Mouse (Mus musculus): ENCODE data around the gene Gm4070.
"Not testable (repeated sequence)": the region's sequence is repeated elsewhere in the genome, so short reads cannot be mapped to it uniquely, and the experiment has no call there.

Gm4070 gene

DNA sequence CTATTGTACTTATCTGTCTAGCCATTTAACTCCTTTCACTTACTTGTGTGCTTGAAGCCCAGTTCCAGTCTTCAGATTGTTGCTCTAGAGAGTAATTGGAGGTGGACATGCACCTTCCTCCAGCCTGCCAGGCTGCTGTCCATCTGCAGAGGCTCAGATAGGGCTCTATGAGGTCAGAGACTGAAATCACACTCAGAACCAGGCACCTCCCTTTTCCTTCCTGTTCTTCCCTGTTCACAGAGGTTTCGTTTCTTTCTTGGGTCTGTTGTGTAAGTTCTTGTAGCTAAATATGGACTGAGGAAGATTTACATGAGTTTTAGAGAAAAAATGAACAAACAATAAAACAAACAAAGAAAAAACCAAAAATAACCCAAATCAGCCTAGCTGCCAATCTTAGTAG lies at the start of gene Gm4070:
TSS of gene Gm4070 (minus strand) at position 156 of the 400 bp plus-strand sequence.
- DNase-seq (ENCODE audit: low read depth, low spot score) = not testable (repeated sequence)

DNA sequence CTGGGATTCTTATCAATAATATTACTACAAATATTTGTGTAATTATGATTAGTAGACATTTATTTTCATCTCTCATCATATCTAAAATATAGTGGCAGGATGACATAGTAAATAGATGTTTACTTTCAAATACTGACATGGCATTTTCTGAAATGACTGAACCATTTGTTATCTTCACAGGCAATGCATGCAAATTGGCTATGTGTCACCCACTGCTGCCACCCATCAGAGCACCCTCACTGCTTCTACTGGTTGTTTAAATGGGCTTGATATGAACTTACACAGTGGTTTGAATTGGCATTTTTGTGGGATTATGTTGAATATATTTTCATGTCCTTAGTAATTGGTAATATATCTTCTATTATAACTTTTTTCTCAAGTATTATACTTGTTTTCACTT lies 773 bp upstream of the Gm4070 start:
- not testable (repeated sequence) for DNase-seq (ENCODE audit: low read depth, low spot score)

DNA sequence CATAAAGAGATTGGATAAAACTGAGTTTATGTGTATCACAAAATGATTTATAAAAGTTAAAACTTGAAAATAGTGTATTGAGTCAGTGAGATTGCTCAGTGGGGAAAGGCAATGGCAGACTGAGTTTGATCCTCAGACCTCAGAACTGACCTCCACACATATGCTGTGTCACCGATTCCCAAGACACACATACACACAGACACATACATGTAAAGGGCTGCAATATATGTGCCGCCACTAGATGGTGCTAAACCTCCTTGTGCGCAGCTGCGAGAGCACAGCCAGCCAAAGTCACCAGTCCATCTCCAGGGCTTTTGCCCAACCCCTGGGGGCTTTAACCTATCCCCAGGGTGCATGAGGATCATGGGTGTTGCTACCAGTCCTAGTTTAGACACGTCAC lies 1.4 kb downstream of the Gm4070 start:
- not testable (repeated sequence) for DNase-seq (ENCODE audit: low read depth, low spot score)

DNA sequence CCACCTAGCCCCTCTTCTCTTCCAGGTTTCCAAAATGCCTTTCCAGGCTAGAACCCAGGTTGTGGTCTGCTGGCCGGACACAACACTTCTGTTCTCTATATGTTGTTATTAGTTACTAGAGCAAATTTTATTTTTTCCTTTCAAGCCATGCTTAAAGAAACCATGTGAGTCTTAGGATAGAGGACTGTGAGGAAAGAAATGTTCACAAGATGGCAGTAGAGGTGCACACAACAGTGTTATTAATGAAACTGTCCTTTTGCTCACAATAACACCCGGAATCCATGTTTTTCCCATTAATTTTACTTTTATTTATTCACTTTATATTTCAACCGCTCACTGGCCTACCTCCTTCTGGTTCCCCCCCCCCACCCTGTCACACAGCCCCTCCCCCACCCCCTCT lies 8.5 kb downstream of the Gm4070 start:
- DNase-seq (ENCODE audit: low read depth, low spot score) = not testable (repeated sequence)

DNA sequence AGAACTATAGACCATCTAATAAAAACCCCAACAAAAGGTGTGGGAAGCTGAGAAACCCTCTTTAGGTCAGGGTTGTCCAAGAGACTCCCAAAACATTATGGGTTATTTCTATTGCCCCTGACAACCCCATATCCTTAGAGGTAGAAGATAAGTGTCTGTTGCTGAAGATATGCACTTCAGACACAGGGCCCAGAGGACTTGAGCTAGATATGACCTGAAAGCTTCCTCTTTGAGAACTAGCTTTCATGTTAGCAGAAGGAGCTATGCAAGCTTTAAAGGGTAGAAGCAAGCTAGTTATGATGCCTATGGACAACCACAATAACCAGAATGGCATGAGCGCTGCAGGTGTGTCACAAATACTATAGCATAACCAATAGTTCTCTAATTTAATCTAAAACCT lies 21.6 kb downstream of the Gm4070 start:
- not testable (repeated sequence) for DNase-seq (ENCODE audit: low read depth, low spot score)

DNA sequence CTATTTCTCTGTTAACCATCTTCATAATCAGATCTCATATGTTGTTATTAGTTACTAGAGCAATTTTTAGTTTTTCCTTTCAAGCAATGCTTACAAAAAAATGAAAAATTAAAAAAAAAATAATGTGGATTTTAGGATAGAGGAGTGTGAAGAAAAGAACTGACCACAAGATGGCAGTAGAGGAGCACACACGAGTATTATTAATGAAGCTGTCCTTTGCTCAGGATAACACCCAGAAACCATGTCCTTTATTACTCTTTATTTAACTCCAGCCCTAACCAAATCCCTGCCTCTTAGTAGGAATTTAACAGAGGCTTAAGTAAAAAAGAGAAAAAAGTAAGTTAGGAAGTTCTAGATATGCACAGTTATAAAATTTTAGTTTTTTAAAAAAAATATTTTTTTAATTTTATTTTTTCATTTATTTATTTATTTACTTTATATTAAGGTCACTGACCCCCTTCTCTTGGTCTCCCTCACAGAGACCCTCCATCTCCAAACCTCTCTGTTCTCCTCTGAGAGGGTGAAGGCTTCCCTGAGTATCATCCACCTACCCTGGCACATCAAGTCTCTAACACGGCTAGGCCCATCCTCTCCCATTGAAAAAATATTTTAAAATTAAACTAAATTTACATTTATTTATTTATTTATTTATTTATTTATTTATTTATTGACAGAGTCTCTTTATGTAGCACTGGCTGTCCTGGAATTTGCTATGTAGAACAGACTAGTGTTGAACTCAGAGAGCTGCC lies 70.0 kb downstream of the Gm4070 start:
- not testable (repeated sequence) for DNase-seq (ENCODE audit: low read depth, low spot score)

DNA sequence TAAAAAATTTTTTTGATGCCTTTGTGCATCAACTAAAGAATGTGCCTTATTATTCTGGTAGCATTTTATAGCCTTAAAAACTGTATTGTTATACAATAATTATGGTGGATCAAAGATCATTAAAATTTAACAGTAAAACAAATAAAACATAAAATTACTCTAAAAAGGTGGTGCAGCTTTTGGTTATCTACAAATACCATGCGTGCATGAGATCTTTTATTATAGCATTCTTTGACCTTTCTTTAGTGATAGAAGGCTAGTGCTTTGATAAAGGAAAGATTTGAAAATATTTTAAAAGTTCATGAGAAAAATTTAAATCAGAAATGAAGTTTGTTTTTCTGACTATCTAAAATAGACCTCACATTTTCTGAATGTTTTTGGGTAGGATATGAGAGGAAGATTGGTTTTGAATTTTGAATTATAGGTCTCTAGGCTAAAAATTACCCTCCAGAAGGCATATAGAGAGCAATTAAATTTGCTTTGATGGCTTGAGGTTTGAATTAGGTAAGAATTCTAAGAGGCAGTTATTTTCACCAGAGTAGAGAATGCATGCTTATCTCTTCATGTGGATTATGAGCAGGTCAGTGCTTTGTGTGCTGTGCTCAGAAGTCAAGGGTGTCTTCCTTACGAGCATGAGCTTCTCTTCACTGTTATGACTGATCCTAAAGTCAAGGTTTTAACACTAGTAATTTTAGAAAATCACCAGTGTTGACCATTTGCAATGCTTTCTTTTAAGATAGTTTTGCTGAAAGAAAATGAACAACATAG lies 73.9 kb downstream of the Gm4070 start:
- not testable (repeated sequence) for DNase-seq (ENCODE audit: low read depth, low spot score)

DNA sequence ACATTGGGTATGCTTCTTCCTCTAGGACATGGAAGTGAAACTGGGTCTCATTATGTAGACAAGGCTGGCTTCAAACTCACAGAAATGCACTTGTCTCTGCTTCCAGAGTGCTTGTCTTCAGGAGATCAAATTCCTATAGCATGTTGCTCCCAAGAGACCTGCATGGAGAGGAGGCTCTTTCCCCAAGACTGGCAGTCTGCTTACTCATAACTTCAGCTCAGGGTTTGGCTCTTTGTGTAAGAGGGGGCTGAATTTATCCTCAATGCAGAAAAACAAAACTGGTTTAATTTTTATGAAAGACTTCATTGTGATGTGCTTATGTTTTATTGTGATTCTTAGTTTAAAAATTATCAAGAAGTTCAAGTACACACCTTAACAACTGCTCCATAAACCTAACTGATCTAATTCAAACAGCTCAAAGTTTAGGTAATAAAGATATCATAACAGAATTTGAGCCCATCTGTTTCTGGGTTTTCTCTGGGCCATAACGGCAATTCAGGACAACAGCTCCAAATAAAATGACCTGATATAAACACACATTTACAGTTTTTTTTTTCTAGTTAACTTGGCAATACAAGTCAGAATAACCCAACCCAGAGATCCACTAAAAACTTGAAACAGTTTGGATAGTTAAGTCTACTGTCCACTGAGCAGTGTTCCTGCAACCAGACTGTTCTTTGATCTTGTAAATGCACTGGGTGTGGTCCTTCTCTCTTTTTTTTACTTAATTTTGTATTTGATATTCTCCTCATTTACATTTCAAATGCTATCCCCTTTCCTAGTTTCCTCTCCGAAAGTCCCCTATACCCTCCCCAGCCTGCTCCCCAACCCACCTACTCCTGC lies 97.8 kb downstream of the Gm4070 start:
- DNase-seq (ENCODE audit: low read depth, low spot score) = not testable (repeated sequence)

Measured in 3T3-L1 (cell line).